Mouse (Mus musculus) spleen, postnatal 14 days (tissue): ENCODE results near the gene Poglut1.

Experiments used
- DNase-seq, 2 experiments: peaks; one replicate each; pipeline ENCODE4 v3.0.0; 2021 to 2022; ENCODE audit warnings: low spot score in 2 of 2

The Poglut1 gene

GRCm38 (mm10) chr16:38475681-38476311 is 74.3 kb downstream of the Poglut1 start:
- no peak for DNase-seq
